8 mouse cellular contexts compared by ENCODE assay signal in genomic region chr4:132462836-132463235, GRCm38 (mm10). TPM values are rescaled to one million over a fixed set of nuclear protein-coding genes. Genes with fewer than 3 reads are reported as not detected.
DNase-seq lines count a peak whose midpoint lies in the region; ATAC-seq and TF ChIP-seq lines count a peak whose summit lies in the region.

No protein-coding gene starts in this region.

- no peak for TF ChIP-seq POLR2A in heart, adult 2 months (IDR thresholded peaks at IDR 0.05; ENCODE audit: insufficient read depth, low read depth, low read length)

- peaks cover 3% of the 10 kb centered on the region for H3K4me1 ChIP-seq in heart, adult 2 months (ENCODE audit: control insufficient read depth, insufficient read depth, low read length)
- peaks cover 13% of the 10 kb centered on the region for H3K4me1 ChIP-seq in embryonic facial prominence, embryonic 13.5 days
- H3K4me1 ChIP-seq in limb, embryonic 15.5 days = peaks cover 20% of the 10 kb centered on the region

- no peaks in the 10 kb centered on the region for H3K36me3 ChIP-seq in heart, adult 2 months (ENCODE audit: control insufficient read depth, insufficient read depth, low read length)
- H3K36me3 ChIP-seq in embryonic facial prominence, embryonic 13.5 days = peaks cover 35% of the 10 kb centered on the region
- peaks cover 31% of the 10 kb centered on the region for H3K36me3 ChIP-seq in limb, embryonic 15.5 days

- no peak for TF ChIP-seq CTCF in heart, adult 2 months (IDR thresholded peaks at IDR 0.05)

- H3K4me3 ChIP-seq in heart, adult 2 months = peak overlapping the region; percentile 78
- H3K4me3 ChIP-seq in embryonic facial prominence, embryonic 13.5 days = peak overlapping the region; percentile 71
- H3K4me3 ChIP-seq in limb, embryonic 15.5 days = peak overlapping the region; percentile 81

- H3K79me2 ChIP-seq in heart, adult 2 months (replicated peaks; ENCODE audit: control insufficient read depth, insufficient read depth, low read length) = no peaks in the 10 kb centered on the region

- no peak for ATAC-seq in embryonic facial prominence, embryonic 13.5 days (ENCODE audit: insufficient number of reproducible peaks, insufficient read depth, low FRiP score, low TSS enrichment, low read depth)
- ATAC-seq in limb, embryonic 15.5 days (ENCODE audit: insufficient number of reproducible peaks, low FRiP score, low TSS enrichment, low read depth) = no peak

- intact Hi-C loops in heart, adult 2 months (cut with DNase I) = loop anchor here (2.0 kb wide), 1 partner anchor 40 kb away; the partner anchor contains the start of gene Phactr4
- intact Hi-C loops in heart, postnatal 36 days (cut with DNase I) = loop anchor here (1.0 to 5.0 kb wide), 4 partner anchors 40 to 174 kb away; partner anchors contain the start of genes Eya3 and Rcc1

- H3K4me2 ChIP-seq in embryonic facial prominence, embryonic 13.5 days = peak overlapping the region; percentile 79
- H3K4me2 ChIP-seq in limb, embryonic 15.5 days = peak overlapping the region; percentile 75

- no peaks in the 10 kb centered on the region for H3K9me3 ChIP-seq in embryonic facial prominence, embryonic 13.5 days
- no peaks in the 10 kb centered on the region for H3K9me3 ChIP-seq in limb, embryonic 15.5 days

- no peak for TF ChIP-seq EP300 in heart, adult 2 months (IDR thresholded peaks at IDR 0.05; ENCODE audit: insufficient read depth, low read depth, low read length)

- H3K9ac ChIP-seq in heart, adult 2 months (ENCODE audit: low read depth, low read length) = peak overlapping the region; percentile 40; the same call in 1 of the 2 replicates
- H3K9ac ChIP-seq in embryonic facial prominence, embryonic 13.5 days = peak overlapping the region; percentile 86
- peak overlapping the region; percentile 70 for H3K9ac ChIP-seq in limb, embryonic 15.5 days

- H3K27me3 ChIP-seq in heart, adult 2 months (ENCODE audit: control insufficient read depth, insufficient read depth, low read length) = no peaks in the 10 kb centered on the region
- H3K27me3 ChIP-seq in embryonic facial prominence, embryonic 13.5 days = no peaks in the 10 kb centered on the region
- H3K27me3 ChIP-seq in limb, embryonic 15.5 days = no peaks in the 10 kb centered on the region

- DNase-seq in heart, adult 2 months = no peak
- DNase-seq in heart, postnatal 36 days = no peak
- peak; percentile 22 for DNase-seq in 3T3-L1 (ENCODE audit: low read depth, low spot score)
- no peak for DNase-seq in retina, postnatal 1 day
- DNase-seq in gastrocnemius, postnatal 4 days (ENCODE audit: low spot score in 2 of 2) = no peak
- DNase-seq in kidney, postnatal 14 days = no peak

- 7% methylated on average over 11 of the region's 11 CpGs for WGBS in heart, adult 2 months
- WGBS in embryonic facial prominence, embryonic 13.5 days = 10% methylated on average over 11 of the region's 11 CpGs
- 6% methylated on average over 11 of the region's 11 CpGs for WGBS in limb, embryonic 15.5 days

- no peak overlapping the region for H3K27ac ChIP-seq in heart, adult 2 months
- H3K27ac ChIP-seq in embryonic facial prominence, embryonic 13.5 days = peak overlapping the region; percentile 71; the same call in 1 of the 2 replicates
- H3K27ac ChIP-seq in limb, embryonic 15.5 days = peak overlapping the region; percentile 84; the same call in 1 of the 2 replicates

RNA-seq across cellular contexts. Expression of gene Med18, which starts 0.9 kb away (rescaled TPM):
- total RNA-seq in heart, adult 2 months (2021) = 1 to 10 TPM; 3.5 to 4.5 TPM
- 2.1 and 2.2 TPM in 2 replicates for polyA plus RNA-seq in heart, adult 2 months (2012; rRNA removed)
- total RNA-seq in heart, postnatal 36 days (2021) = 1 to 10 TPM; 3.4 to 4.3 TPM
- 28.7 and 36.4 TPM in 2 replicates for polyA plus RNA-seq in embryonic facial prominence, embryonic 13.5 days (2015; fragmentation: Nextera tagmentation; extraction: Ambion mirVana)
- polyA plus RNA-seq in limb, embryonic 15.5 days (2015; fragmentation: Nextera tagmentation; extraction: Ambion mirVana) = 22.2 and 24.1 TPM in 2 replicates
- total RNA-seq in gastrocnemius, postnatal 4 days (2021) = 1 to 10 TPM; 6.9 to 7.0 TPM

RNA-seq across cellular contexts. Expression of gene Phactr4, which starts 40.5 kb away (rescaled TPM):
- total RNA-seq in heart, adult 2 months (2021) = 10 to 100 TPM; 22.3 to 22.4 TPM
- polyA plus RNA-seq in heart, adult 2 months (2012; rRNA removed) = 8.7 and 10.1 TPM in 2 replicates
- total RNA-seq in heart, postnatal 36 days (2021) = 10 to 100 TPM; 23.4 to 27.1 TPM
- 22.7 and 23.6 TPM in 2 replicates for polyA plus RNA-seq in embryonic facial prominence, embryonic 13.5 days (2015; fragmentation: Nextera tagmentation; extraction: Ambion mirVana)
- 20.1 and 20.9 TPM in 2 replicates for polyA plus RNA-seq in limb, embryonic 15.5 days (2015; fragmentation: Nextera tagmentation; extraction: Ambion mirVana)
- total RNA-seq in gastrocnemius, postnatal 4 days (2021) = 10 to 100 TPM; 25.3 to 25.9 TPM

RNA-seq across cellular contexts. Expression of gene Sesn2, which starts 47.5 kb away (rescaled TPM):
- 1 to 10 TPM; 2.5 to 3.3 TPM for total RNA-seq in heart, adult 2 months (2021)
- polyA plus RNA-seq in heart, adult 2 months (2012; rRNA removed) = 3.4 and 4.3 TPM in 2 replicates
- total RNA-seq in heart, postnatal 36 days (2021) = 1 to 10 TPM; 3.3 to 4.1 TPM
- 8.7 and 9.0 TPM in 2 replicates for polyA plus RNA-seq in embryonic facial prominence, embryonic 13.5 days (2015; fragmentation: Nextera tagmentation; extraction: Ambion mirVana)
- 11.8 and 12.8 TPM in 2 replicates for polyA plus RNA-seq in limb, embryonic 15.5 days (2015; fragmentation: Nextera tagmentation; extraction: Ambion mirVana)
- 1 to 10 TPM; 2.0 to 2.8 TPM for total RNA-seq in gastrocnemius, postnatal 4 days (2021)
